Mouse (Mus musculus) lung, postnatal 0 days (tissue): ENCODE measurements around the gene Ckm. TPM values are rescaled to one million over a fixed set of nuclear protein-coding genes. Genes with fewer than 3 reads are reported as not detected.
A peak's percentile ranks its signal among the peaks of the same experiment; 100 is the strongest.

ENCODE experiments used
- ATAC-seq: fragments of 200-750 bp; cut with Nextera tagmentation; 2 replicates; pipeline ENCODE4 v1.8.0; 2017; ENCODE audit warnings: moderate library complexity
- DNase-seq: peaks from one replicate; pipeline ENCODE4 v3.0.0-alpha.2; 2016; ENCODE audit warnings: low spot score
- H3K27ac ChIP-seq: fragments of 300-500 bp; sonication (generic); 2 replicates; pipeline ENCODE4 v1.5.1; 2014; ENCODE audit warnings: antibody characterized with exemption, mild to moderate bottlenecking, low read length, mixed read lengths
- H3K27me3 ChIP-seq: fragments of 300-500 bp; sonication (generic); replicated peaks from 2 replicates; pipeline ENCODE4 v1.6.1; 2014; ENCODE audit warnings: low read length, mixed read lengths; ENCODE audit not compliant: insufficient read depth
- H3K36me3 ChIP-seq: fragments of 300-500 bp; sonication (generic); 2 replicates; pipeline ENCODE4 v1.6.1; 2014; ENCODE audit warnings: low read length, mixed read lengths; ENCODE audit not compliant: insufficient read depth
- H3K4me1 ChIP-seq: fragments of 300-500 bp; sonication (generic); 2 replicates; pipeline ENCODE4 v1.6.1; 2014; ENCODE audit warnings: antibody characterized with exemption, low read depth, low read length, mixed read lengths; ENCODE audit not compliant: insufficient read depth
- H3K4me2 ChIP-seq: fragments of 300-500 bp; sonication (generic); replicated peaks from 2 replicates; pipeline ENCODE4 v1.6.1; 2014; ENCODE audit warnings: low read depth, mild to moderate bottlenecking, low read length, moderate library complexity, mixed read lengths
- H3K4me3 ChIP-seq: fragments of 300-500 bp; sonication (generic); 2 replicates; pipeline ENCODE4 v1.5.1; 2014; ENCODE audit warnings: low read depth, low read length
- H3K9ac ChIP-seq: fragments of 300-500 bp; sonication (generic); replicated peaks from 2 replicates; pipeline ENCODE4 v1.6.1; 2014; ENCODE audit warnings: low read depth, mild to moderate bottlenecking
- H3K9me3 ChIP-seq: fragments of 300-500 bp; sonication (generic); 2 replicates; pipeline ENCODE4 v1.6.1; 2016; ENCODE audit warnings: low read length, mixed read lengths
- CTCF ChIP-seq: IDR thresholded peaks from 2 replicates; pipeline ENCODE4 v1.5.1; 2016; ENCODE audit warnings: antibody characterized with exemption, mild to moderate bottlenecking
- EP300 ChIP-seq: IDR thresholded peaks from 2 replicates; pipeline ENCODE4 v1.6.1; 2016; ENCODE audit warnings: antibody characterized with exemption, mild to moderate bottlenecking, control low read depth
- WGBS: fragments of 180-500 bp; shearing (Covaris S2); extraction: QIAGEN DNeasy Blood & Tissue Kit; methylation state at CpG from one replicate; pipeline ENCODE4 v1.1.7; 2014; 5-methylcytosine and 5-hydroxymethylcytosine counted together
- polyA plus RNA-seq: library from polyadenylated mRNA; unstranded; fragments of >200 nt; fragmentation: Nextera tagmentation; extraction: Ambion mirVana; gene quantifications from 2 replicates; pipeline ENCODE4 v1.2.1, GENCODE M21; 2015

Gene Ckm
- 34.0 and 42.4 TPM in 2 replicates for polyA plus RNA-seq

DNA sequence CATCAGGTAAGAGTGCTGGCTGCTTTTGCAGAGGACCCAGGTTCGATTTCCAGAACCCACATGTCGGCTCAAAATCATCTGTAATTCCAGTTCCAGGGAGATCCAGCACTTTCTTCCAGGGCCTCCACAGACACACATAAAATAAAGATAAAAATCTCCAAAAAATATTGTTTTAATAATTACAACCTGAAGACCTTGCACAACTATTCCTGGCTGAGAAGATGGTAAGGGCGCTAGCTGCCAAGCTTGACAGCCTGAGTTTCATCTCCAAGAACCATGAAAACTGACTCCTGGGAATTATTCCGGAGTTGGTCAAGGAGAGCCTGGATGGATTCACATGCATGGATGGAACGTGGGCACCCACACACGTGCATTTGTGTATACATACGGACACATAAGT is at the start of gene Ckm:
Ckm (plus strand) TSS at position 301 of the 400 bp plus-strand sequence.
- peak within 1 kb of the TSS; percentile 81 for H3K4me2 ChIP-seq
- 0 out of 2 replicates have a peak, but pooled peaks cover 10% of the 10 kb centered on the region for H3K27me3 ChIP-seq
- ATAC-seq, result no peak
- no peak within 1 kb of the TSS for H3K27ac ChIP-seq
- H3K9ac ChIP-seq, result peak within 1 kb of the TSS; percentile 33
- WGBS, result 45% methylated on average over 7 of the region's 7 CpGs
- no peaks in the 10 kb centered on the region for H3K36me3 ChIP-seq
- H3K4me3 ChIP-seq, result peak within 1 kb of the TSS; percentile 51
- no peaks in the 10 kb centered on the region for H3K9me3 ChIP-seq
- no peak for DNase-seq
- no peaks in the 10 kb centered on the region for H3K4me1 ChIP-seq
- no peak for TF ChIP-seq EP300
- no peak for TF ChIP-seq CTCF

GRCm38 (mm10) chr7:19354991-19355390 is 49.6 kb upstream of the Ckm start:
- no peak overlapping the region for H3K27ac ChIP-seq
- no peak overlapping the region for H3K4me3 ChIP-seq
- TF ChIP-seq CTCF (no peak), EP300 (no peak)
- H3K9me3 ChIP-seq, result no peaks in the 10 kb centered on the region
- no peaks in the 10 kb centered on the region; the same call in 1 of the 2 replicates for H3K4me1 ChIP-seq
- H3K27me3 ChIP-seq, result no peaks in the 10 kb centered on the region
- no peak overlapping the region for H3K4me2 ChIP-seq
- DNase-seq (no peak), ATAC-seq (no peak)
- peaks cover 4% of the 10 kb centered on the region; the same call in 1 of the 2 replicates for H3K36me3 ChIP-seq
- no peak overlapping the region for H3K9ac ChIP-seq
- WGBS, result 87% methylated on average over 5 of the region's 5 CpGs

- Histone ChIP-seq H3K4me2 (no peak overlapping the region), H3K4me3 (no peak overlapping the region), H3K27me3 (no peaks in the 10 kb centered on the region), H3K9me3 (no peaks in the 10 kb centered on the region), H3K9ac (no peak overlapping the region), H3K4me1 (no peaks in the 10 kb centered on the region; the same call in 1 of the 2 replicates), H3K36me3 (peaks cover 4% of the 10 kb centered on the region; the same call in 1 of the 2 replicates), H3K27ac (no peak overlapping the region)
- no peak for TF ChIP-seq EP300
- TF ChIP-seq CTCF, result no peak
- WGBS, result 67% methylated on average over 10 of the region's 10 CpGs
- DNase-seq (no peak), ATAC-seq (no peak)
These were observed 48.3 kb upstream of the Ckm start for GRCm38 (mm10) chr7:19356311-19356710.

- Histone ChIP-seq H3K4me3 (no peak overlapping the region), H3K27ac (no peak overlapping the region), H3K9me3 (no peaks in the 10 kb centered on the region), H3K36me3 (no peaks in the 10 kb centered on the region), H3K4me1 (no peaks in the 10 kb centered on the region; the same call in 1 of the 2 replicates), H3K27me3 (no peaks in the 10 kb centered on the region), H3K9ac (no peak overlapping the region), H3K4me2 (no peak overlapping the region)
- TF ChIP-seq CTCF, result no peak
- no peak for TF ChIP-seq EP300
- WGBS, result 89% methylated on average over 25 of the region's 25 CpGs
- DNase-seq (no peak), ATAC-seq (no peak)
These were observed 46.9 kb upstream of the Ckm start for GRCm38 (mm10) chr7:19357381-19358375.

DNA sequence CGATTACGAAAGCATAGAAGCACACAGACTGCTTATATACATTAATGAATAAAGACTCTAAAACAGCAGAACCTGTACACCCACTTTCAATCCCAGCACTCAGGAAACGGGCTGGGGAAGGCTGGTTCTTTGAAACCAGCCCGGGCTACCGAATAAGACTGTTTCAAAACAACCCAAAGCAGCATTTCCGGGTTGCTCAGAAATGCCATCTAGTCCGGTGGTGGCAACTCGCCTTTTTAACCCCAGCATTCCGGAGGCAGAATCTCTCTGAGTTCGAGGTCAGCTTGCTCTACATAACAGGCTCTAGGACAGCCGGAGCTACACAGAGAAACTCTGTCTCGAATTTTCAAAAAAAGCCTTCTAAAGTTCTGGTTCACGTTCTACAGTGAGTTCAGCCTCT is 45.9 kb upstream of the Ckm start:
- peak overlapping the region; percentile 58 for H3K4me3 ChIP-seq
- ATAC-seq, result no peak
- TF ChIP-seq CTCF (no peak), EP300 (no peak)
- no peaks in the 10 kb centered on the region for H3K9me3 ChIP-seq
- DNase-seq, result peak; percentile 9
- WGBS, result 10% methylated on average over 13 of the region's 13 CpGs
- peak overlapping the region; percentile 62; the same call in 1 of the 2 replicates for H3K9ac ChIP-seq
- no peaks in the 10 kb centered on the region for H3K27me3 ChIP-seq
- H3K4me1 ChIP-seq, result no peaks in the 10 kb centered on the region; the same call in 1 of the 2 replicates
- H3K4me2 ChIP-seq, result peak overlapping the region; percentile 91
- no peaks in the 10 kb centered on the region for H3K36me3 ChIP-seq
- no peak overlapping the region for H3K27ac ChIP-seq

GRCm38 (mm10) chr7:19359299-19359891 is 45.2 kb upstream of the Ckm start, which contains the start of the genes Cd3eap and Ppp1r13l:
TSS of gene Cd3eap (minus strand) at chr7:19359483.
TSS of gene Ppp1r13l (plus strand) at chr7:19359749.
- H3K9me3 ChIP-seq, result no peaks in the 10 kb centered on the region
- H3K4me2 ChIP-seq, result peak within 1 kb of the TSS; percentile 91
- no peaks in the 10 kb centered on the region; the same call in 1 of the 2 replicates for H3K4me1 ChIP-seq
- under 1% methylated on average over 30 of the region's 31 CpGs for WGBS
- peak within 1 kb of the TSS; percentile 58 for H3K27ac ChIP-seq
- peak within 1 kb of the TSS; percentile 58 for H3K4me3 ChIP-seq
- H3K9ac ChIP-seq, result peak within 1 kb of the TSS; percentile 62
- no peaks in the 10 kb centered on the region for H3K27me3 ChIP-seq
- no peaks in the 10 kb centered on the region for H3K36me3 ChIP-seq
- ATAC-seq (peak; percentile 61), DNase-seq (peak; percentile 94)
- TF ChIP-seq EP300, result peak; percentile 71
- no peak for TF ChIP-seq CTCF
